Mouse (Mus musculus): ENCODE data around the gene Ralgps2.

DNA sequence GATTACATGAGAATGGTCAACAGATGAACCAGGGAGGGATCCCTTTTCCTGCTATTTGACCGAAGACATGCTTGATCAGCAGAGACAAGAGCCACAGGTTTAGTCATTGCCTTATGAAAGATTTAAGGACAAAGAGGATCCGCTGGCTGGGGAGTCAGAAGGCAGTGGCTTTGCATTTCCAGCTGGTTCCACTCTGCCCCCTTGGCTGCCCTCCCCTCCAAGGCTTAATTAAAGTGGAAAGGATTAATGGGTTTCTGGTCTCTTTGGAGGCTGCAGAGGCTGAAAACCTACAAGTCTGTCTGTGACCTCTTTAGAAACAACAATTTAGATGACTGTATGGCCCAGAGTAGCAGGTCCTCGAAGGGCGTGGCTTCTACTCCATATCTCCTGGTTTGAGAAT lies 161.5 kb downstream of the Ralgps2 start:
- no peak for TF ChIP-seq CTCF (IDR thresholded peaks at IDR 0.05; ENCODE audit: low read depth, low read length)
- TF ChIP-seq POLR2AphosphoS5 (IDR thresholded peaks at IDR 0.05; ENCODE audit: insufficient replicate concordance, low read depth, low read length): no peak
- TF ChIP-seq TAL1 (conservative IDR thresholded peaks at IDR 0.05; ENCODE audit: low read depth, low read length): no peak
- TF ChIP-seq GATA1 (IDR thresholded peaks at IDR 0.05; ENCODE audit: borderline replicate concordance, low read length): no peak
- TF ChIP-seq GATA2 (IDR thresholded peaks at IDR 0.05; ENCODE audit: borderline replicate concordance, low read depth, low read length): no peak
